Mouse (Mus musculus) stomach, postnatal 0 days (tissue): ENCODE data around the gene Narfl. TPM values are rescaled to one million over a fixed set of nuclear protein-coding genes. Genes with fewer than 3 reads are reported as not detected.
A peak's percentile ranks its signal among the peaks of the same experiment; 100 is the strongest.

Source experiments
- ATAC-seq: fragments of 200-750 bp; cut with Nextera tagmentation; 2 replicates; pipeline ENCODE4 v1.8.0; 2017; ENCODE audit not compliant: low FRiP score, low TSS enrichment
- DNase-seq: peaks from one replicate; pipeline ENCODE4 v3.0.0-alpha.2; 2016; ENCODE audit warnings: low spot score
- H3K27ac ChIP-seq: fragments of 300-500 bp; sonication (generic); replicated peaks from 2 replicates; pipeline ENCODE4 v1.5.1; 2014; ENCODE audit warnings: mild to moderate bottlenecking, control low read depth
- H3K27me3 ChIP-seq: fragments of 300-500 bp; sonication (generic); 2 replicates; pipeline ENCODE4 v1.6.1; 2014; ENCODE audit warnings: low read length; ENCODE audit not compliant: control insufficient read depth, insufficient read depth
- H3K36me3 ChIP-seq: fragments of 300-500 bp; sonication (generic); 2 replicates; pipeline ENCODE4 v1.6.1; 2014; ENCODE audit warnings: low read length, mixed read lengths; ENCODE audit not compliant: control insufficient read depth, insufficient read depth
- H3K4me1 ChIP-seq: fragments of 300-500 bp; sonication (generic); replicated peaks from 2 replicates; pipeline ENCODE4 v1.6.1; 2014; ENCODE audit warnings: antibody characterized with exemption; ENCODE audit not compliant: control insufficient read depth, insufficient read depth
- H3K4me2 ChIP-seq: fragments of 300-500 bp; sonication (generic); replicated peaks from 2 replicates; pipeline ENCODE4 v1.6.1; 2014; ENCODE audit warnings: low read depth, mild to moderate bottlenecking, control low read depth, moderate library complexity
- H3K4me3 ChIP-seq: fragments of 300-500 bp; sonication (generic); 2 replicates; pipeline ENCODE4 v1.5.1; 2014; ENCODE audit warnings: low read depth, low read length, control low read depth
- H3K9ac ChIP-seq: fragments of 300-500 bp; sonication (generic); 2 replicates; pipeline ENCODE4 v1.6.1; 2014; ENCODE audit warnings: mild to moderate bottlenecking, low read length, control low read depth, mixed read lengths
- H3K9me3 ChIP-seq: fragments of 300-500 bp; sonication (generic); 2 replicates; pipeline ENCODE4 v1.6.1; 2016; ENCODE audit warnings: low read length; ENCODE audit not compliant: control insufficient read depth
- CTCF ChIP-seq: IDR thresholded peaks from 2 replicates; pipeline ENCODE4 v1.5.1; 2016; ENCODE audit warnings: antibody characterized with exemption, low read depth, mild to moderate bottlenecking, moderate library complexity
- EP300 ChIP-seq: optimal IDR thresholded peaks from 2 replicates; pipeline ENCODE3; 2016; ENCODE audit warnings: antibody characterized with exemption
- WGBS: fragments of 180-500 bp; shearing (Covaris S2); extraction: QIAGEN DNeasy Blood & Tissue Kit; methylation state at CpG from one replicate; pipeline ENCODE4 v1.1.7; 2014; 5-methylcytosine and 5-hydroxymethylcytosine counted together
- polyA plus RNA-seq: library from polyadenylated mRNA; unstranded; fragments of >200 nt; fragmentation: Nextera tagmentation; extraction: Ambion mirVana; gene quantifications from 2 replicates; pipeline ENCODE4 v1.2.1, GENCODE M21; 2015

The Narfl gene
- polyA plus RNA-seq, 1 experiment from 2014 or later: 19.1 TPM

DNA sequence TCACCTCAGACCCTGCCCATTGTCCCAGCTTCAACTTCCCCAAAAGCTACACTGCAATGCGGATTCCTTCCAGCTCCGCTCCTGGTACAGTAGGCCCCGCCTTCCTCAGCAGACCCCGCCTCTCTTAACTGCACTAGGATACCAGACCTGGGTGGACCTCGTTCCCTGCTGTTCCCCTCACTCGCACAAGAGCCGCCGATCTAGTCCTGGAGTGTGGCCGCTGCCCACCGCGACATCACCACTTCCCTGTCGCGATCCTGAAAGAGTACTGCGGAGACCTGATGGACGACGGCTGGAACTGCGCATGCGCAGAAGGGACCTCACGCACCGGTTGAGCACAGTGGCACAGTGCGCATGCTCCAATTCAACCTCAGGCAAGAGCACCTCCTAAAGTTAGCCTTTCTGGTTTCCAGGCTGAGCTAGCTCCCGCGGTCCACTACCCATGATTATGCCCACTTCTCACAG is 11.7 kb downstream of the Narfl start, which contains the start of gene Haghl:
Gene Haghl, minus strand, starts transcription at position 393 of the 465 bp plus-strand sequence.
- ATAC-seq (peak; percentile 82), DNase-seq (peak; percentile 95)
- no peaks in the 10 kb centered on the region for H3K9me3 ChIP-seq
- H3K4me1 ChIP-seq: peaks cover 5% of the 10 kb centered on the region
- H3K27ac ChIP-seq: peak within 1 kb of the TSS; percentile 45
- peaks cover 10% of the 10 kb centered on the region; the same call in 1 of the 2 replicates for H3K36me3 ChIP-seq
- WGBS: under 1% methylated on average over 23 of the region's 23 CpGs
- peak within 1 kb of the TSS; percentile 69 for H3K4me3 ChIP-seq
- no peak for TF ChIP-seq EP300
- TF ChIP-seq CTCF: peak; percentile 29
- H3K27me3 ChIP-seq: no peaks in the 10 kb centered on the region
- H3K4me2 ChIP-seq: peak within 1 kb of the TSS; percentile 77
- H3K9ac ChIP-seq: peak within 1 kb of the TSS; percentile 61

DNA sequence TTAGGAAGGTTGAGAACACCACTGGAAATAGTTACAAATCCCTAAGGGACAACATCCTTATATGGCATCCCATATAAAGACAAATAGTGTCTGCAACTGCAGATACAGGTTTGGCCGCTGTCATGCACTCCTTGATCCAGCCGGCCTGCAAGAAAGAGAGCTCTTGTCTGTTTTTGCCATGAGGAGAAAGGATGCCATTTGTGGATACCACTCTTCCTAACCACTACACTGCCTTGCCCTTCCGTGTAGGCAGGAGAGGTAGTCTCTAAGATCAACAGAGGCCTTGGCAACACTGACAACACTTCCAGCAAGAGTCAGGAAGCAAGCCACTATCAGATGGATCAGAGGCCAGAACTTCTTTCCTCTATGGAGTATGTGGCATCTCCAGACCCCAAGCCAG is 12.7 kb downstream of the Narfl start, which contains the start of gene Ccdc78:
Gene Ccdc78, plus strand, starts transcription at position 301 of the 400 bp plus-strand sequence.
- Histone ChIP-seq H3K27ac (peak within 1 kb of the TSS; percentile 45), H3K9ac (peak within 1 kb of the TSS; percentile 61; the same call in 1 of the 2 replicates), H3K4me1 (peaks cover 5% of the 10 kb centered on the region), H3K36me3 (peaks cover 14% of the 10 kb centered on the region; the same call in 1 of the 2 replicates), H3K4me3 (peak within 1 kb of the TSS; percentile 69), H3K9me3 (no peaks in the 10 kb centered on the region), H3K27me3 (no peaks in the 10 kb centered on the region), H3K4me2 (peak within 1 kb of the TSS; percentile 77)
- ATAC-seq: no peak
- no peak for TF ChIP-seq EP300
- no peak for TF ChIP-seq CTCF
- no peak for DNase-seq
- 74% methylated on average over 3 of the region's 3 CpGs for WGBS

DNA sequence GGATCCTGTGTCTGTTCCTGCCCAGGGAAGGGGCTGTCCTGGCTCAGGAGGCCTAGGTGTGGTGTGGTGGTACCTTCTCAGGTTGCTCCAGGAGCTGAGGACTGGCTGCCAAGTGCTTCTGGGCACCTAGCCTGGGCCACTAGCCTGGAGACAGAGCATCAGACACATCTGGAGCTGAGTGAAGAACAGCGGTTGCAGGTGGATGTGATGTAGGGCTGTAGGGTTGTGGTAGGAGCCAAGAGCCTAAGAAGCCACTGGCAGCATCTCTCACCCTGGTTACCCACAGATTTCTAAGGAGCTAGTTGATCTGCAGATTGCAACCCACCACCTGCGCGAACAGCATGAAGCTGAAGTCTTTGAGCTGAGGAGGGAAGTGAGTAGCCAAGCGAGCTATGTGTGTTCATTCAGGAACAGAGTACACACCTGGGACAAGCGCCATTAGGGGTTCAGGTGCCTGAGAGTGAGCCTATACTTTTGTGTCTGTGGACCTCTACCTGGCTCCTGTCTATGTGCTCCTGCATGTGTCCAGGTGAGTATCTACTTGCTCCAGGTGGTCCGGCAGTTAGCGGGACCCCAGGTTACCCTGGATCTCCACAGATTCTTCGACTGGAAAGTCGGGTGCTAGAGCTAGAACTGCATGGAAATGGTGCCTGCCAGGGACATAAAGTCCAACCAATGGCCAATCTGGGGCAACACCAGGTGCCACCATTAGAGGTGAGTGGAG is 13.4 kb downstream of the Narfl start:
- TF ChIP-seq EP300 (no peak), CTCF (no peak)
- 91% methylated on average over 9 of the region's 9 CpGs for WGBS
- Histone ChIP-seq H3K27ac (no peak overlapping the region), H3K4me3 (no peak overlapping the region), H3K9me3 (no peaks in the 10 kb centered on the region), H3K36me3 (peaks cover 14% of the 10 kb centered on the region; the same call in 1 of the 2 replicates), H3K4me1 (peaks cover 8% of the 10 kb centered on the region), H3K27me3 (no peaks in the 10 kb centered on the region), H3K4me2 (no peak overlapping the region), H3K9ac (no peak overlapping the region)
- no peak for ATAC-seq
- no peak for DNase-seq

DNA sequence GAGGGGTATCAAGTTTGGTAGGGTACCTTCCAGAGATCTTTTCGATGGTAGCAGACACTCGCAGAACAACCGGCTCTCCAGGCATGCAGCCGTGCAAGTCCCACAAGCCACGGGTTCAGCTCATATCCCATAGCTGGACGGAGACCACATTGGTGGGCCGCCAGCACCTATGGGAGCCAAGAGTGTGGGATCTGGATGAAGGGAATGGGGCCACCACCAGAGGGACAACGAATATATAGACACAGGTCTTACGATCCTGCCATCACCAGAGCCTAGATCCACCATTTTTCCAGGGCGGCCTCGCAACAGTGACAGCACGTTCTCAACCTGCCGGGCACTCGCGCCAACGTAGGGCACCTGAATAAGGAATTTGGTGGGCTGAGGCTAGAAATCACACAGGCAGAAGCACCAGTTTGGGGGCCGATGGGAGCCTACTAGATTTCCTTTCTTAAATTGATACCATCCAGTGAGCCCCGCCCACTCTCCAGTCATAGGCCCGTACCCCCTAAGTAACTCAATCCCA is 17.8 kb downstream of the Narfl start:
- H3K4me1 ChIP-seq: peaks cover 3% of the 10 kb centered on the region; the same call in 1 of the 2 replicates
- ATAC-seq (no peak), DNase-seq (no peak)
- H3K4me3 ChIP-seq: peak overlapping the region; percentile 79
- WGBS: 20% methylated on average over 19 of the region's 19 CpGs
- H3K9ac ChIP-seq: peak overlapping the region; percentile 76
- no peaks in the 10 kb centered on the region for H3K27me3 ChIP-seq
- H3K9me3 ChIP-seq: no peaks in the 10 kb centered on the region
- peaks cover 9% of the 10 kb centered on the region; the same call in 1 of the 2 replicates for H3K36me3 ChIP-seq
- peak overlapping the region; percentile 87 for H3K4me2 ChIP-seq
- peak overlapping the region; percentile 93 for H3K27ac ChIP-seq
- TF ChIP-seq CTCF (no peak), EP300 (no peak)

DNA sequence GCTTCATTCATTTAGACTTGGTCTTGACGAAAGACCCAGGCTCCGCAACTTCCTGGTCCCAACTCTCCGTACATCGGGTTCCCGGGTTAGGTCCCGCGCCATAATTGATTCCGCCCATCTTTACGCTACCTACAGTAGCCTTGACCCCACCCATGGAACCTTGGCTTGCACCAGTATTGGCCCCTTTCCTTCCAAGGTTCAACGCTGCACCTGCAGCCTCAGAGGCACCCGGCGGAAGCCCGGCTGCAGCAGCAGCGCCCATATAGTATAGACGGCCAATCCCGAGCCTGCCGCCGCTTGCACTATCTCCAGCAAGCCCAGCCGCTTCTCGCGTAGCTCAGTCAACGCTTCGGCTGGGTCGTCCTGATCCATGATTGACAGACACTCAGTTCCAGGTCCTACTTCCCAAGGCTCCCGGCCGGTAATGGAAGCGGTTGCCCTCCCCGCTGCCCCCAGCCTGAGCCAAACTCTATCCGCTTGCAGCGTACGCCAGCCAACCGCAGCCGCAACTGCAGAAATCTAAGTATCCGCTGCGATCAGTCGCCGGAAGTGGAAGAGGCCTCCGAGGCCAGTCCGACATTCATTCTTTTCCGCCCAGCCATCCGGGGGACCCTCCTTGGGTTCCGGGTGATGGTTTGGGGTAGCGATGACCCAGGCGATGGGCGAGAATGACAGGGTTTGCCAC is 18.4 kb downstream of the Narfl start:
- TF ChIP-seq CTCF: no peak
- TF ChIP-seq EP300: no peak
- Histone ChIP-seq H3K4me3 (peak overlapping the region; percentile 79), H3K9ac (peak overlapping the region; percentile 76), H3K27me3 (no peaks in the 10 kb centered on the region), H3K27ac (peak overlapping the region; percentile 93), H3K4me2 (peak overlapping the region; percentile 87), H3K4me1 (peaks cover 3% of the 10 kb centered on the region; the same call in 1 of the 2 replicates), H3K9me3 (no peaks in the 10 kb centered on the region), H3K36me3 (peaks cover 9% of the 10 kb centered on the region; the same call in 1 of the 2 replicates)
- ATAC-seq: peak; percentile 78
- DNase-seq: peak; percentile 85
- WGBS: under 1% methylated on average over 45 of the region's 45 CpGs
